9 mouse cellular contexts compared by ENCODE assay signal in genomic region chr8:70120667-70121066, GRCm38 (mm10). TPM values are rescaled to one million over a fixed set of nuclear protein-coding genes. Genes with fewer than 3 reads are reported as not detected.
A peak's percentile ranks its signal among the peaks of the same experiment; 100 is the strongest.
DNase-seq lines count a peak whose midpoint lies in the region; ATAC-seq and TF ChIP-seq lines count a peak whose summit lies in the region.
"Had no signal": no experiment of that assay in that cellular context is flagged by ENCODE, and none has a peak within 500 bp of the region (broad histone marks: within the 10 kb centered on the region; RNA-seq: fewer than 3 reads in every experiment).

Gene Ncan (minus strand): TSS chr8:70120873.

- H3K9me3 ChIP-seq in heart, embryonic 11.5 days (replicated peaks; ENCODE audit: control insufficient read depth, low read length): no peaks in the 10 kb centered on the region
- no peaks in the 10 kb centered on the region for H3K9me3 ChIP-seq in forebrain, postnatal 0 days (ENCODE audit: low read length)
- H3K9me3 ChIP-seq: G1E had no signal

- H3K36me3 ChIP-seq in heart, embryonic 11.5 days (ENCODE audit: control insufficient read depth, insufficient read depth, low read length): no peaks in the 10 kb centered on the region
- H3K36me3 ChIP-seq in forebrain, postnatal 0 days (ENCODE audit: insufficient read depth): peaks cover 11% of the 10 kb centered on the region
- H3K36me3 ChIP-seq: G1E had no signal

- intact Hi-C loops in left cerebral cortex, postnatal 25 days (cut with DNase I): no loop called here

- no peak for ATAC-seq in heart, embryonic 11.5 days (replicated peaks; ENCODE audit: insufficient number of reproducible peaks, low FRiP score, low TSS enrichment)
- ATAC-seq in forebrain, postnatal 0 days: peak; percentile 40

- H3K9ac ChIP-seq in heart, embryonic 11.5 days (ENCODE audit: low read depth, low read length): no peak within 1 kb of the TSS
- peak within 1 kb of the TSS; percentile 81 for H3K9ac ChIP-seq in forebrain, postnatal 0 days

- no peak for TF ChIP-seq CTCF in forebrain, postnatal 0 days (IDR thresholded peaks at IDR 0.05; ENCODE audit: low read depth)

- peak within 1 kb of the TSS; percentile 25 for H3K4me2 ChIP-seq in heart, embryonic 11.5 days
- H3K4me2 ChIP-seq in forebrain, postnatal 0 days (ENCODE audit: low read depth): peak within 1 kb of the TSS; percentile 79

- H3K27ac ChIP-seq in heart, embryonic 11.5 days (ENCODE audit: low read depth, low read length): no peak within 1 kb of the TSS
- H3K27ac ChIP-seq in forebrain, postnatal 0 days (ENCODE audit: low read depth, low read length): peak within 1 kb of the TSS; percentile 98

- peaks cover 74% of the 10 kb centered on the region for H3K27me3 ChIP-seq in heart, embryonic 11.5 days (ENCODE audit: control insufficient read depth, insufficient read depth, low read length)
- no peaks in the 10 kb centered on the region for H3K27me3 ChIP-seq in forebrain, postnatal 0 days (ENCODE audit: insufficient read depth, low read length)

- DNase-seq in heart, adult 8-10 months (ENCODE audit: low spot score): no peak
- DNase-seq in cerebellum, adult 8-10 months: peak; percentile 86
- DNase-seq in forebrain, postnatal 0 days: peak; percentile 95
- DNase-seq in kidney, adult 11 months: peak; percentile 59
- DNase-seq in left cerebral cortex, postnatal 25 days (ENCODE audit: low spot score in 2 of 2): peak; percentile 89 to 94
- DNase-seq in neural tube, embryonic 10.5 days (ENCODE audit: extremely low spot score, low spot score): peak; percentile 85
- peak; percentile 24 to 37 for DNase-seq in thymus, postnatal 36 days

- H3K4me1 ChIP-seq in heart, embryonic 11.5 days (ENCODE audit: control insufficient read depth, insufficient read depth, low read length): no peaks in the 10 kb centered on the region
- peaks cover 13% of the 10 kb centered on the region; the same call in 1 of the 2 replicates for H3K4me1 ChIP-seq in forebrain, postnatal 0 days (ENCODE audit: insufficient read depth)

- H3K4me3 ChIP-seq in heart, embryonic 11.5 days (ENCODE audit: low read depth, low read length): no peak within 1 kb of the TSS
- H3K4me3 ChIP-seq in forebrain, postnatal 0 days (ENCODE audit: low read depth, low read length): peak within 1 kb of the TSS; percentile 65

- WGBS in heart, embryonic 11.5 days (ENCODE audit: insufficient replicate concordance): 3% methylated on average over 19 of the region's 19 CpGs
- WGBS in forebrain, postnatal 0 days: 5% methylated on average over 19 of the region's 19 CpGs

RNA-seq across cellular contexts. Expression of gene Ncan, which starts in this region (rescaled TPM):
- polyA plus RNA-seq in heart, embryonic 11.5 days (2014; fragmentation: Nextera tagmentation; extraction: Ambion mirVana): 0.11 and 0.16 TPM in 2 replicates
- total RNA-seq in heart, adult 8-10 months (2022): under 1 TPM in 1 of 4 experiments, not detected in 3; 0.13 TPM
- 316 and 372 TPM in 2 replicates for total RNA-seq in forebrain, postnatal 0 days (2014; rRNA removed)
- polyA plus RNA-seq in forebrain, postnatal 0 days (2015; fragmentation: Nextera tagmentation; extraction: Ambion mirVana): 112 and 209 TPM in 2 replicates
- 100 to 1,000 TPM; 219 to 220 TPM for total RNA-seq in left cerebral cortex, postnatal 25 days (2021)
- polyA plus RNA-seq: G1E had no signal

Comparison
In these comparisons a context has a peak if more than half of its experiments do, and no peak if none do; other contexts are left out.
1. RNA of gene Ncan (total RNA-seq): 316 to 372 TPM in forebrain, postnatal 0 days and 219 to 220 TPM in left cerebral cortex, postnatal 25 days; 0.13 TPM in heart, adult 8-10 months; every median in the first group is over 100 times any median in the second.
2. RNA of gene Ncan (polyA plus RNA-seq): 112 to 209 TPM in forebrain, postnatal 0 days; 0.11 to 0.16 TPM in heart, embryonic 11.5 days; every median in the first group is over 10 times any median in the second.